Mouse (Mus musculus) lung, postnatal 0 days (tissue): ENCODE results near the gene Dusp15. TPM values are rescaled to one million over a fixed set of nuclear protein-coding genes. Genes with fewer than 3 reads are reported as not detected.

Experiments
- ATAC-seq: fragments of 200-750 bp; cut with Nextera tagmentation; 2 replicates; pipeline ENCODE4 v1.8.0; 2017; ENCODE audit warnings: moderate library complexity
- DNase-seq: peaks from one replicate; pipeline ENCODE4 v3.0.0-alpha.2; 2016; ENCODE audit warnings: low spot score
- H3K27ac ChIP-seq: fragments of 300-500 bp; sonication (generic); 2 replicates; pipeline ENCODE4 v1.5.1; 2014; ENCODE audit warnings: antibody characterized with exemption, mild to moderate bottlenecking, low read length, mixed read lengths
- H3K27me3 ChIP-seq: fragments of 300-500 bp; sonication (generic); replicated peaks from 2 replicates; pipeline ENCODE4 v1.6.1; 2014; ENCODE audit warnings: low read length, mixed read lengths; ENCODE audit not compliant: insufficient read depth
- H3K36me3 ChIP-seq: fragments of 300-500 bp; sonication (generic); 2 replicates; pipeline ENCODE4 v1.6.1; 2014; ENCODE audit warnings: low read length, mixed read lengths; ENCODE audit not compliant: insufficient read depth
- H3K4me1 ChIP-seq: fragments of 300-500 bp; sonication (generic); 2 replicates; pipeline ENCODE4 v1.6.1; 2014; ENCODE audit warnings: antibody characterized with exemption, low read depth, low read length, mixed read lengths; ENCODE audit not compliant: insufficient read depth
- H3K4me2 ChIP-seq: fragments of 300-500 bp; sonication (generic); replicated peaks from 2 replicates; pipeline ENCODE4 v1.6.1; 2014; ENCODE audit warnings: low read depth, mild to moderate bottlenecking, low read length, moderate library complexity, mixed read lengths
- H3K4me3 ChIP-seq: fragments of 300-500 bp; sonication (generic); 2 replicates; pipeline ENCODE4 v1.5.1; 2014; ENCODE audit warnings: low read depth, low read length
- H3K9ac ChIP-seq: fragments of 300-500 bp; sonication (generic); replicated peaks from 2 replicates; pipeline ENCODE4 v1.6.1; 2014; ENCODE audit warnings: low read depth, mild to moderate bottlenecking
- H3K9me3 ChIP-seq: fragments of 300-500 bp; sonication (generic); 2 replicates; pipeline ENCODE4 v1.6.1; 2016; ENCODE audit warnings: low read length, mixed read lengths
- CTCF ChIP-seq: IDR thresholded peaks from 2 replicates; pipeline ENCODE4 v1.5.1; 2016; ENCODE audit warnings: antibody characterized with exemption, mild to moderate bottlenecking
- EP300 ChIP-seq: IDR thresholded peaks from 2 replicates; pipeline ENCODE4 v1.6.1; 2016; ENCODE audit warnings: antibody characterized with exemption, mild to moderate bottlenecking, control low read depth
- WGBS: fragments of 180-500 bp; shearing (Covaris S2); extraction: QIAGEN DNeasy Blood & Tissue Kit; methylation state at CpG from one replicate; pipeline ENCODE4 v1.1.7; 2014; 5-methylcytosine and 5-hydroxymethylcytosine counted together
- polyA plus RNA-seq: library from polyadenylated mRNA; unstranded; fragments of >200 nt; fragmentation: Nextera tagmentation; extraction: Ambion mirVana; gene quantifications from 2 replicates; pipeline ENCODE4 v1.2.1, GENCODE M21; 2015

The Dusp15 gene
- polyA plus RNA-seq, 1 experiment from 2014 or later = not detected

DNA sequence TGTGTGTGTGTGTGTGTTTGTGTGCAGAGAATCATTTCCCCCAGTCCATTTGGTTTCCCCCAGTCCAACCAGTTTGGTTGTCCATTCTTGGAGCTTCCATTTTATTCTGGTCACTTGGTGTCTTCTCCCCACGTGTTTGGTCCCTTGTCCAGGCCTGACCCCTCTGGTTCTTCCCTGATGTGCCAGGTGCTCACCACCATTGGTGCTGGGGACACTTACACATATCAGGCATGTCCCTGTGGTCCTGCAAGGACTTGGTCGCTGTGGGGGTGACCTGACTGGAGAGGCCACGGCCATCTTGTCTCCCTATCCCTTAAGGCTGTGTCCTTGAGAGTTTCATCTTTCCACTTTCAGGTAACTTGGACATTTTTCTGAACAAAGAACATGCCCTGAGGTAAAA lies 54.6 kb downstream of the Dusp15 start:
- ATAC-seq = no peak
- H3K9me3 ChIP-seq = no peaks in the 10 kb centered on the region
- no peaks in the 10 kb centered on the region for H3K27me3 ChIP-seq
- H3K9ac ChIP-seq = no peak overlapping the region
- no peak overlapping the region for H3K4me2 ChIP-seq
- no peak overlapping the region for H3K4me3 ChIP-seq
- no peaks in the 10 kb centered on the region for H3K4me1 ChIP-seq
- WGBS = 86% methylated on average over 3 of the region's 3 CpGs
- TF ChIP-seq CTCF (no peak), EP300 (no peak)
- H3K36me3 ChIP-seq = peaks cover 12% of the 10 kb centered on the region; the same call in 1 of the 2 replicates
- no peak overlapping the region for H3K27ac ChIP-seq
- DNase-seq = no peak

DNA sequence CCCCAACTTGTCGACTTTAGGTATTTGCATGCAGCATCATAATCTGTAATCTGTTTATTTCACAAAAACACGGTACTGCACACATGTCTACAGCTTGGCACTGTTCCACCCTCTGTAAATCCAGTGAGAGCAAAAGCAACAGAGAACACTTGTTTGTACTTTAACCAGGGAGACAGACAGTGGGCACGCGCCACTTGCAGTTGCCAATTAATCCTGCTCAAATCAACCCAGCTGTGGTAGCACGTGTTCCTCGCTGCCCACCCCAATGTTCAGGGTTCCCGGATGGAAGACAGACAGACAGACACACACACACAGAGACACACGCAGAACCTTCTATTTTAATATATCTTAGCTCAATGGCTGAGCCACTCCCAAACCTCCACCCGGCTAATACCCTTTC lies 55.7 kb downstream of the Dusp15 start:
- Histone ChIP-seq H3K4me3 (no peak overlapping the region), H3K27me3 (no peaks in the 10 kb centered on the region), H3K36me3 (peaks cover 12% of the 10 kb centered on the region; the same call in 1 of the 2 replicates), H3K9ac (no peak overlapping the region), H3K4me2 (no peak overlapping the region), H3K9me3 (no peaks in the 10 kb centered on the region), H3K27ac (no peak overlapping the region), H3K4me1 (no peaks in the 10 kb centered on the region)
- TF ChIP-seq EP300 = no peak
- TF ChIP-seq CTCF = no peak
- WGBS = 89% methylated on average over 9 of the region's 9 CpGs
- ATAC-seq = no peak
- no peak for DNase-seq

Other genes starting within 250 kb of the Dusp15 start
- gene Id1, start 215.4 kb downstream of the Dusp15 start, polyA plus RNA-seq = 214 and 218 TPM in 2 replicates
- 204 and 228 TPM in 2 replicates for gene Cox4i2, start 197.5 kb downstream of the Dusp15 start, polyA plus RNA-seq
- 100 and 103 TPM in 2 replicates for gene Bcl2l1, start 120.0 kb downstream of the Dusp15 start, polyA plus RNA-seq
- 3.1 and 5.7 TPM in 2 replicates for gene Tpx2, start 103.7 kb downstream of the Dusp15 start, polyA plus RNA-seq
- 0.04 TPM in 1 of 2 replicates, not detected in the other for gene Mylk2, start 40.3 kb downstream of the Dusp15 start, polyA plus RNA-seq
- 11.0 and 13.2 TPM in 2 replicates for gene Foxs1, start 18.5 kb downstream of the Dusp15 start, polyA plus RNA-seq
- 1.1 and 1.8 TPM in 2 replicates for gene Ttll9, start 10.8 kb upstream of the Dusp15 start, polyA plus RNA-seq
- 76.6 and 97.2 TPM in 2 replicates for gene Pdrg1, start 63.7 kb upstream of the Dusp15 start, polyA plus RNA-seq
- not detected in 2 replicates for gene Xkr7, start 80.2 kb upstream of the Dusp15 start, polyA plus RNA-seq
- 10.7 and 11.1 TPM in 2 replicates for gene Ccm2l, start 114.3 kb upstream of the Dusp15 start, polyA plus RNA-seq
- 37.1 and 59.4 TPM in 2 replicates for gene Hck, start 156.8 kb upstream of the Dusp15 start, polyA plus RNA-seq
- 39.7 and 44.5 TPM in 2 replicates for gene Tm9sf4, start 209.6 kb upstream of the Dusp15 start, polyA plus RNA-seq